Mouse (Mus musculus) forebrain, embryonic 16.5 days (tissue): ENCODE data around the gene Birc7. TPM values are rescaled to one million over a fixed set of nuclear protein-coding genes. Genes with fewer than 3 reads are reported as not detected.

Source experiments
- ATAC-seq: fragments of 200-750 bp; cut with Nextera tagmentation; 2 replicates; pipeline ENCODE4 v1.8.0; 2017; ENCODE audit warnings: mild to moderate bottlenecking, moderate library complexity
- H3K27ac ChIP-seq: fragments of 300-500 bp; sonication (generic); 2 replicates; pipeline ENCODE4 v1.5.1; 2014; ENCODE audit warnings: low read length, control low read depth
- H3K27me3 ChIP-seq: fragments of 300-500 bp; sonication (generic); replicated peaks from 2 replicates; pipeline ENCODE4 v1.6.1; 2014; ENCODE audit warnings: low read length; ENCODE audit not compliant: control insufficient read depth, insufficient read depth
- H3K36me3 ChIP-seq: fragments of 300-500 bp; sonication (generic); 2 replicates; pipeline ENCODE4 v1.6.1; 2014; ENCODE audit not compliant: control insufficient read depth, insufficient read depth
- H3K4me1 ChIP-seq: fragments of 300-500 bp; sonication (generic); replicated peaks from 2 replicates; pipeline ENCODE4 v1.6.1; 2014; ENCODE audit warnings: low read length; ENCODE audit not compliant: control insufficient read depth, insufficient read depth
- H3K4me2 ChIP-seq: fragments of 300-500 bp; sonication (generic); 2 replicates; pipeline ENCODE4 v1.6.1; 2014; ENCODE audit warnings: mild to moderate bottlenecking, low read length, control low read depth
- H3K4me3 ChIP-seq: fragments of 300-500 bp; sonication (generic); replicated peaks from 2 replicates; pipeline ENCODE4 v1.5.1; 2014; ENCODE audit warnings: mild to moderate bottlenecking, low read length, control low read depth
- H3K9ac ChIP-seq: fragments of 300-500 bp; sonication (generic); replicated peaks from 2 replicates; pipeline ENCODE4 v1.6.1; 2014; ENCODE audit warnings: low read depth, low read length, control low read depth
- H3K9me3 ChIP-seq: fragments of 300-500 bp; sonication (generic); 2 replicates; pipeline ENCODE4 v1.6.1; 2016; ENCODE audit warnings: low read length; ENCODE audit not compliant: control insufficient read depth
- WGBS: fragments of 180-500 bp; shearing (Covaris S2); extraction: QIAGEN DNeasy Blood & Tissue Kit; methylation state at CpG from one replicate; pipeline ENCODE4 v1.1.7; 2014; 5-methylcytosine and 5-hydroxymethylcytosine counted together
- polyA plus RNA-seq: library from polyadenylated mRNA; unstranded; fragments of >200 nt; fragmentation: Nextera tagmentation; extraction: Ambion mirVana; gene quantifications from 2 replicates; pipeline ENCODE4 v1.2.1, GENCODE M21; 2015

The Birc7 gene
- polyA plus RNA-seq, result not detected in 2 replicates

DNA sequence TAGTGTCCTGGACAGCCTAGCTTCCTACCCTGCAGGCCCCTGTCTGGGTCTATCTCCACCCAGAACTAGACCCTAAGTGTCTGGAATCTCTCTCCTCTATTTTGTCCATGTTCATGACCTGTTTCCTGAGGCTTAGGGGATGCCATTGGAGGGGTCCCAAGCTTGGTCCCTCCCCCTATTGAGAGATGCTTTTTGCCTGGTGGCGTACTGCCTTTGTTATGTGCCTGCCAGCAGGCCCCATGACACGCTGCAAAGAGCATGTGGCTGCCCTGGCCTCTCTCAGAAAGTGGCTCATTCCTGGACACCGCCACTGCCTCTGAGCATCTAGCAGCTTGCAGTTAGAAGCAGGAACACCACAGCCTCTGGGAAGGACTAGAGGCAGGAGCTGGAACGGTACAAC, at the start of gene Birc7:
TSS of gene Birc7 (plus strand) at position 301 of the 400 bp plus-strand sequence.
- ATAC-seq, result no peak
- H3K9ac ChIP-seq, result no peak within 1 kb of the TSS
- H3K36me3 ChIP-seq, result no peaks in the 10 kb centered on the region
- H3K4me1 ChIP-seq, result 0 out of 2 replicates have a peak, but pooled peaks cover 2% of the 10 kb centered on the region
- no peak within 1 kb of the TSS for H3K4me2 ChIP-seq
- WGBS, result 38% methylated on average over 4 of the region's 4 CpGs
- no peak within 1 kb of the TSS for H3K27ac ChIP-seq
- no peak within 1 kb of the TSS for H3K4me3 ChIP-seq
- H3K9me3 ChIP-seq, result no peaks in the 10 kb centered on the region
- H3K27me3 ChIP-seq, result no peaks in the 10 kb centered on the region

DNA sequence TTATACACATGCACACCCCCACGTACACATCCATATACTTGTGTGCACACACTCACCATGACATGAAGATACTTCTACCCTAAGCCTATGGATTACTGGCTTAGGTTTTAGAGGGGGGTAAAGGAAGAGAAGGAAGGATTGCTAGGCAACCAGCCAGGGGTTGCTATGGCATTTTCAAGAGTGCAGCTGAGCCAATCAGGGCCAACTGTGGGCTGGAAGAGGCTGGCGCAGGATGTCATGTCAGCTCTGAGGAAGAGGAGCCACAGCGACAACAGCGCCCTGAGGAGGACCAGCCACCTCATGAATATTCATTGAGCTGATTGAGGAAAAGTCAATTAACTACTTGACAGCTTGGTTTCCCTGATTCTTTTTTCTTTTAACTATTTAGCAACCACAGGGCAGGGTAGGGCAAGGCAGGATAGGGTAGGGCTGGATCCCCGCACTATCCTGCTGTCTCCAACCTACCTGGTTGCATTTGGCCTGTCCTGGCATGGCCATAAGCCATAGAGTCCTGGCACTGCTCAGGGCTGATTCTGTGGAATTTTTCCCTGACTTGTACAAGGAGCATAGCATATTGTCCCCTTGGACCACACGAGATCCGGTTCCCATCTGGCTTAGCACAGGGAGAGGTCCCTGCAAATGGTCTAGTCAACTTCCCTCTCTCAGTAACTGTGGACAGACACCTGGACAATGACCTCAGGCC, 49.3 kb upstream of the Birc7 start:
- H3K9me3 ChIP-seq, result no peaks in the 10 kb centered on the region
- peak overlapping the region; percentile 30 for H3K4me2 ChIP-seq
- peaks cover 22% of the 10 kb centered on the region for H3K4me1 ChIP-seq
- peak; percentile 97 for ATAC-seq
- H3K4me3 ChIP-seq, result no peak overlapping the region
- no peaks in the 10 kb centered on the region for H3K36me3 ChIP-seq
- 19% methylated on average over 7 of the region's 7 CpGs for WGBS
- H3K27me3 ChIP-seq, result no peaks in the 10 kb centered on the region
- peak overlapping the region; percentile 84 for H3K27ac ChIP-seq
- H3K9ac ChIP-seq, result no peak overlapping the region

DNA sequence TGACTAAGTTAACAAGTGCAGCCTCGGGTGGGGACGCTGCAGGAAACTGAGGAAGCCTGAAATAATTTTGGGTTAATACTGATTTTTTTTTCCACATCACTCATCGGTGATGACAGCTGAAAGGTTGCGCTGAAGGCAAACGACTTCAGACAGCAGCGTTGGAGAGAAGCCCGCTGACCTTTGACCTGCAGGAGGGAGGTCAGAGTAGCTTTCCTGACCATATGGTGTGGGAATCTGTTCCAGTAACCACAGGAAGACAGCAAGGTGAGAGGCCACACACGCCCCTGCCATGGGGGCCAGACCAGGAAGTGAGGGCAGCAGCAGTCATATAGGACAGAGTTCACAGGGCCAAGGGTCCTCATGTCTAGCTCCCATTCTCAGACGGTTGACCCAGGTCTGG, 47.5 kb upstream of the Birc7 start:
- Histone ChIP-seq H3K4me1 (peaks cover 22% of the 10 kb centered on the region), H3K27ac (no peak overlapping the region), H3K4me3 (no peak overlapping the region), H3K4me2 (no peak overlapping the region), H3K9me3 (no peaks in the 10 kb centered on the region), H3K27me3 (no peaks in the 10 kb centered on the region), H3K36me3 (no peaks in the 10 kb centered on the region), H3K9ac (no peak overlapping the region)
- no peak for ATAC-seq
- 84% methylated on average over 9 of the region's 9 CpGs for WGBS

GRCm38 (mm10) chr2:180885270-180885669, 43.6 kb upstream of the Birc7 start:
- peaks cover 21% of the 10 kb centered on the region for H3K4me1 ChIP-seq
- no peak overlapping the region for H3K4me2 ChIP-seq
- H3K27ac ChIP-seq, result no peak overlapping the region
- no peak overlapping the region for H3K4me3 ChIP-seq
- no peak for ATAC-seq
- H3K9ac ChIP-seq, result no peak overlapping the region
- WGBS, result 84% methylated on average over 5 of the region's 5 CpGs
- peaks cover 4% of the 10 kb centered on the region; the same call in 1 of the 2 replicates for H3K27me3 ChIP-seq
- H3K36me3 ChIP-seq, result no peaks in the 10 kb centered on the region
- H3K9me3 ChIP-seq, result no peaks in the 10 kb centered on the region

GRCm38 (mm10) chr2:180889271-180889920, 39.4 kb upstream of the Birc7 start:
- Histone ChIP-seq H3K9ac (peak overlapping the region; percentile 33), H3K4me2 (peak overlapping the region; percentile 27), H3K27me3 (peaks cover 6% of the 10 kb centered on the region; the same call in 1 of the 2 replicates), H3K4me3 (peak overlapping the region; percentile 0; the same call in 1 of the 2 replicates), H3K4me1 (peaks cover 29% of the 10 kb centered on the region), H3K9me3 (no peaks in the 10 kb centered on the region), H3K36me3 (no peaks in the 10 kb centered on the region), H3K27ac (peak overlapping the region; percentile 98)
- WGBS, result 9% methylated on average over 18 of the region's 19 CpGs
- no peak for ATAC-seq

GRCm38 (mm10) chr2:180889921-180890280, 38.9 kb upstream of the Birc7 start:
- Histone ChIP-seq H3K9ac (peak overlapping the region; percentile 96; the same call in 1 of the 2 replicates), H3K9me3 (no peaks in the 10 kb centered on the region), H3K27me3 (peaks cover 6% of the 10 kb centered on the region; the same call in 1 of the 2 replicates), H3K27ac (peak overlapping the region; percentile 98), H3K4me3 (no peak overlapping the region), H3K4me1 (peaks cover 29% of the 10 kb centered on the region), H3K36me3 (no peaks in the 10 kb centered on the region), H3K4me2 (peak overlapping the region; percentile 49)
- no peak for ATAC-seq
- WGBS, result 9% methylated on average over 4 of the region's 4 CpGs

DNA sequence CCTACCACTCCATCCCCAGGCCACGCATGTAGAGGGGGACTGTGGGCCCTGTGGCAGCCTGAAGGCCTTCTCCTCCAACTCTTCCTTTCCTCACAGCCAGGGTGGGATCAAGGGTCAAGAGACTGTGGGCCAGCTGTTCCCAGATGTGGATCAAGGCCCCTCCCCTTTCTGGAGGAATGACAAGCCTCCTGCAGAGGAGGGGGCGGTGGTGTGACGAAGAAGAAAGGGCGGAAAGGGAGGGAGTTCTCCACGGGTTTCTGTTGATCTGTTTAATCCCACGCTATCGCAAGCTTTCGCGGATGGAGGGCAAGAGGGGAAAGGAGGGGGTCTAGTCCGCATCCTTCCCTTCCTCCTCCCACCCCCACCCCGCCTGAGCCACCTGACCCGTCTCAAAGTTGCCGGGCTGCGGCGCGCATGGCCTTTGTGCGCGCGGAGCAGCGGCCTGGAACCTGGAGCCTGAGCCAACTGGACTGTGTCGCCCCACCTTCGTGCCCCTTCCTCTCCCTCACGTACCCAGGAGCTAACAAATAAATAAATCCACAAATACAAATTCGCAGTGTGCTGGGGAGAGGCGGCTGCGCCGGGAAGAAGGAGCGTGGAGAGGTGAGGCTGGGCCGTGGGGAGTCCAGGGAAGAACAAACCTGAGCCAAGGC, 38.3 kb upstream of the Birc7 start:
- H3K27ac ChIP-seq, result peak overlapping the region; percentile 98
- peaks cover 6% of the 10 kb centered on the region; the same call in 1 of the 2 replicates for H3K27me3 ChIP-seq
- peak overlapping the region; percentile 79 for H3K4me3 ChIP-seq
- H3K4me2 ChIP-seq, result peak overlapping the region; percentile 49
- H3K9ac ChIP-seq, result peak overlapping the region; percentile 96
- no peaks in the 10 kb centered on the region for H3K9me3 ChIP-seq
- ATAC-seq, result no peak
- WGBS, result 5% methylated on average over 29 of the region's 29 CpGs
- H3K4me1 ChIP-seq, result peaks cover 34% of the 10 kb centered on the region
- no peaks in the 10 kb centered on the region for H3K36me3 ChIP-seq

DNA sequence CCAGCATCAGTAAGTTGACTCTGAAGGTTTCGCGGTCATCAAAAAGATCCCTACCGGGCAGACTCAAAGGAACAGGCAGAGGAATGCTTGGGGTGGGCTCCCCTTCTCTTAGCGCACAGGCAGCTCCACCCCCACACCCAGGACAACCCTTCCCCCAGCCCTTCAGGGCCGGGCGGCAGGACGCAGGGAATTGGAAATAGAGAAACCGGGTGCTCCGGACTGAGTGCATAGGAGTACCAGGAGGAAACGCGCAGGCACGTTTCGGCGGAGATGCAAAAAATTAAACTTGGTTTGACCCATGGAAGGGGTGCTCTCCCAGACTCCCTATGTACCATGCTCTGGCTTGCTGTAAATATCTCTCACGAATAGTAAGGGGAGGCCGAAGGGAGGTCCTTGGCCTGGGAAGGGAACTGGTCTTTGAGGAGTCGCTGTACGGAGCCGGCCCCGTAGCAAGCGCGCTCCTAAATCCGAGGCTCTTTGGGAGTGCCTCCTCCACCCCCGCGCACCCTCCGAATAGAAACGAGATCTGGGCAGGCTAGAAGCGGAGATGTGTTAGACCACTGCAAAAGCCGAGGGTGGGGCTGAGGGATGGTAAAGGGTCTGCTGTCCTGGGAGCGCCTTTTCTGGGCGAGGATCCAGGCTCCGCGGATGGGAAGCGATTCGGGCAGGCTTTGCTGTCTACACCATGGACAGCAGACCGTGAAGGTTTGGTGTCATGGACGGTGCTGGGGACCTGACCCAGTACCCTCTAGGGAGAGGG, 37.6 kb upstream of the Birc7 start:
- H3K27ac ChIP-seq, result peak overlapping the region; percentile 98
- peaks cover 6% of the 10 kb centered on the region; the same call in 1 of the 2 replicates for H3K27me3 ChIP-seq
- ATAC-seq, result no peak
- H3K36me3 ChIP-seq, result no peaks in the 10 kb centered on the region
- H3K9me3 ChIP-seq, result no peaks in the 10 kb centered on the region
- H3K4me1 ChIP-seq, result peaks cover 41% of the 10 kb centered on the region
- peak overlapping the region; percentile 79 for H3K4me3 ChIP-seq
- WGBS, result 1% methylated on average over 37 of the region's 37 CpGs
- H3K9ac ChIP-seq, result peak overlapping the region; percentile 96
- H3K4me2 ChIP-seq, result peak overlapping the region; percentile 49
